ENCODE assay signal across 9 mouse cellular contexts in genomic region chr2:112196859-112197258, GRCm38 (mm10). TPM values are rescaled to one million over a fixed set of nuclear protein-coding genes. Genes with fewer than 3 reads are reported as not detected.
DNase-seq lines count a peak whose midpoint lies in the region; ATAC-seq lines count a peak whose summit lies in the region.
"Had no signal": no experiment of that assay in that cellular context is flagged by ENCODE, and none has a peak within 500 bp of the region (broad histone marks: within the 10 kb centered on the region; RNA-seq: fewer than 3 reads in every experiment).

No protein-coding gene starts in this region.

- no peak overlapping the region for H3K27ac ChIP-seq in hindbrain, embryonic 14.5 days
- H3K27ac ChIP-seq in limb, embryonic 10.5 days: no peak overlapping the region
- H3K27ac ChIP-seq in neural tube, embryonic 13.5 days (replicated peaks): no peak overlapping the region

- H3K36me3 ChIP-seq in hindbrain, embryonic 14.5 days (replicated peaks; ENCODE audit: control insufficient read depth, insufficient read depth): no peaks in the 10 kb centered on the region
- H3K36me3 ChIP-seq in limb, embryonic 10.5 days: no peaks in the 10 kb centered on the region
- H3K36me3 ChIP-seq in neural tube, embryonic 13.5 days: no peaks in the 10 kb centered on the region

- H3K4me3 ChIP-seq in hindbrain, embryonic 14.5 days (replicated peaks; ENCODE audit: low read length): no peak overlapping the region
- no peak overlapping the region for H3K4me3 ChIP-seq in limb, embryonic 10.5 days
- H3K4me3 ChIP-seq in neural tube, embryonic 13.5 days: no peak overlapping the region

- no peaks in the 10 kb centered on the region for H3K27me3 ChIP-seq in hindbrain, embryonic 14.5 days (ENCODE audit: control insufficient read depth, insufficient read depth, low read length)
- H3K27me3 ChIP-seq in limb, embryonic 10.5 days (ENCODE audit: low read depth, poor library complexity, severe bottlenecking): no peaks in the 10 kb centered on the region
- no peaks in the 10 kb centered on the region for H3K27me3 ChIP-seq in neural tube, embryonic 13.5 days

- H3K4me1 ChIP-seq in hindbrain, embryonic 14.5 days (replicated peaks; ENCODE audit: control insufficient read depth, insufficient read depth, low read length): no peaks in the 10 kb centered on the region
- H3K4me1 ChIP-seq in limb, embryonic 10.5 days: no peaks in the 10 kb centered on the region
- no peaks in the 10 kb centered on the region for H3K4me1 ChIP-seq in neural tube, embryonic 13.5 days (replicated peaks)

- H3K9me3 ChIP-seq in hindbrain, embryonic 14.5 days (ENCODE audit: control insufficient read depth, low read length): no peaks in the 10 kb centered on the region
- no peaks in the 10 kb centered on the region for H3K9me3 ChIP-seq in limb, embryonic 10.5 days (replicated peaks)
- no peaks in the 10 kb centered on the region for H3K9me3 ChIP-seq in neural tube, embryonic 13.5 days

- no peak overlapping the region for H3K4me2 ChIP-seq in hindbrain, embryonic 14.5 days (replicated peaks)
- no peak overlapping the region for H3K4me2 ChIP-seq in neural tube, embryonic 13.5 days

- peak; percentile 62; the same call in 1 of the 2 replicates for ATAC-seq in hindbrain, embryonic 14.5 days (ENCODE audit: low FRiP score)
- peak; percentile 19; the same call in 1 of the 2 replicates for ATAC-seq in neural tube, embryonic 13.5 days (ENCODE audit: low read depth)

- peak; percentile 18 for DNase-seq in urinary bladder, postnatal 14 days (ENCODE audit: low spot score)
- DNase-seq in urinary bladder, postnatal 4 days (ENCODE audit: low spot score in 2 of 2): no peak
- peak; percentile 64 for DNase-seq in adrenal gland, postnatal 14 days
- peak; percentile 54 for DNase-seq in embryo, embryonic 11.5 days (ENCODE audit: low read depth, low spot score)
- peak; percentile 81 for DNase-seq in hindbrain, embryonic 14.5 days (ENCODE audit: low spot score)
- peak; percentile 38 for DNase-seq in limb, embryonic 10.5 days (ENCODE audit: low spot score)
- no peak for DNase-seq in urinary bladder, postnatal 10 days (ENCODE audit: low spot score)

- 3% methylated on average over 2 of the region's 2 CpGs for WGBS in hindbrain, embryonic 14.5 days
- 2% methylated on average over 2 of the region's 2 CpGs for whole genome bisulfite sequencing in limb, embryonic 10.5 days
- WGBS in neural tube, embryonic 13.5 days: 3% methylated on average over 2 of the region's 2 CpGs

- H3K9ac ChIP-seq in hindbrain, embryonic 14.5 days: no peak overlapping the region
- H3K9ac ChIP-seq in neural tube, embryonic 13.5 days: no peak overlapping the region

RNA-seq across cellular contexts. Expression of gene Lpcat4, which starts 42.4 kb away (rescaled TPM):
- total RNA-seq in adrenal gland, postnatal 14 days (2021): 6.6 and 6.9 TPM in 2 replicates
- 22.0 and 23.1 TPM in 2 replicates for polyA plus RNA-seq in hindbrain, embryonic 14.5 days (2014; fragmentation: Nextera tagmentation; extraction: Ambion mirVana)
- 15.0 and 18.0 TPM in 2 replicates for polyA plus RNA-seq in limb, embryonic 10.5 days (2016; fragmentation: Nextera tagmentation; extraction: Ambion mirVana)
- 18.5 and 21.7 TPM in 2 replicates for polyA plus RNA-seq in neural tube, embryonic 13.5 days (2015; fragmentation: Nextera tagmentation; extraction: Ambion mirVana)

RNA-seq across cellular contexts. Expression of gene Olfr1318, which starts 42.9 kb away (rescaled TPM):
- not detected in 2 replicates for total RNA-seq in adrenal gland, postnatal 14 days (2021)
- polyA plus RNA-seq in hindbrain, embryonic 14.5 days (2014; fragmentation: Nextera tagmentation; extraction: Ambion mirVana): 0.12 and 0.23 TPM in 2 replicates
- polyA plus RNA-seq in limb, embryonic 10.5 days (2016; fragmentation: Nextera tagmentation; extraction: Ambion mirVana): not detected in 2 replicates
- 0.06 TPM in 1 of 2 replicates, not detected in the other for polyA plus RNA-seq in neural tube, embryonic 13.5 days (2015; fragmentation: Nextera tagmentation; extraction: Ambion mirVana)
- polyA plus RNA-seq: heart, embryonic 16.5 days had no signal

RNA-seq across cellular contexts. Expression of gene Olfr1317, which starts 56.7 kb away (rescaled TPM):
- not detected in 2 replicates for total RNA-seq in adrenal gland, postnatal 14 days (2021)
- polyA plus RNA-seq in hindbrain, embryonic 14.5 days (2014; fragmentation: Nextera tagmentation; extraction: Ambion mirVana): not detected in 2 replicates
- polyA plus RNA-seq in limb, embryonic 10.5 days (2016; fragmentation: Nextera tagmentation; extraction: Ambion mirVana): not detected in 2 replicates
- not detected in 2 replicates for polyA plus RNA-seq in neural tube, embryonic 13.5 days (2015; fragmentation: Nextera tagmentation; extraction: Ambion mirVana)
- polyA plus RNA-seq: heart, embryonic 16.5 days had no signal

Comparison
In these comparisons a context has a peak if more than half of its experiments do, and no peak if none do; other contexts are left out.
1. DNase-seq: peak in urinary bladder, postnatal 14 days (single experiment), adrenal gland, postnatal 14 days (single experiment), embryo, embryonic 11.5 days (single experiment), hindbrain, embryonic 14.5 days (single experiment) and limb, embryonic 10.5 days (single experiment); none in urinary bladder, postnatal 4 days (0 of 2) and urinary bladder, postnatal 10 days (single experiment).